Mouse (Mus musculus): ENCODE results near the gene Ulk3. TPM values are rescaled to one million over a fixed set of nuclear protein-coding genes. Genes with fewer than 3 reads are reported as not detected.

Ulk3 gene
- total and polyA plus RNA-seq, 3 experiments, result 2.6 to 11.4 (median 10.0) TPM

DNA sequence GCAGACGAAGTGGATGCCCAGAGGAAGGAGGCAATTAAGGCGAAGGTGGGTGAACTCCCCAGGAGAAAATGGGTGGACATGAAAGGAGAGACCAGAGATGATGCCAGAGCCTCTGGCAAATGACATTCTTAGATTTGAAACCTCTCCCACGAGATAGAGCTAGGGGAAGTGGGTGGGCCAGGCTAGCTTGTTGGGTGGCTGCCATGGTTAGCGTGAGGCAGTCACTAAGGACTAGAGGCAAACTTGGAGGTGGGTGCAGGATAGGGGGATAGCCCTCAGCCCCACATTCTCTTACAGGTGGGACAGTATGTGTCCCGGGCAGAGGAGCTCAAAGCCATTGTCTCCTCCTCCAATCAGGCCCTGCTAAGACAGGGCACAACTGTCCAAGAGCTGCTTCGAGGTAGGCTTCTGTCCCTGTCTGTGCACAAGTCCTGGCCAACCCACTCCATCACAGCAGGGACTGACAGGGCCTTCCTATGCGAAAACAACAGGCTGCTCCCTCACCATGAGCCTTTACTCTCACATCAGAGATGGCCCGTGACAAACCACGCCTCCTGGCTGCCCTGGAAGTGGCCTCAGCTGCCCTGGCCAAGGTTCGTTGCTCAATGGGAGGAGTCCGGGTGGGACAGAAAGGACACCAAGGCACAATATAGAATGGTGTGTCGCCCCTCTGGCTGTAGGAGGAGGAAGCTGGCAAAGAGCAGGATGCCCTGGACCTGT is 4.4 kb downstream of the Ulk3 start:
- dilution Hi-C loops (cut with MboI; ENCODE audit: extremely low pct_ligation_motif_present, extremely low pct_unique_long_range_greater_than_20kb, low sequenced_read_pairs), result no loop called here
- Histone ChIP-seq H3K4me3 (replicated peaks in 1 of 3; ENCODE audit: low read depth in 2 of 3, low read length in 2 of 3, poor library complexity in 1 of 3) (no peak overlapping the region), H3K27me3 (replicated peaks) (no peaks in the 10 kb centered on the region), H3K9me3 (replicated peaks; ENCODE audit: low read length) (no peaks in the 10 kb centered on the region), H3K27ac (ENCODE audit: insufficient read depth, low read depth) (no peak overlapping the region), H3K79me2 (replicated peaks; ENCODE audit: control insufficient read depth, extremely low read depth, insufficient read depth, poor library complexity, severe bottlenecking) (no peaks in the 10 kb centered on the region), H3K9ac (ENCODE audit: insufficient read depth, low read depth) (no peak overlapping the region), H3K4me2 (ENCODE audit: insufficient read depth, low read depth, poor library complexity, severe bottlenecking) (no peak overlapping the region), H3K36me3 (replicated peaks in 1 of 2; ENCODE audit: control insufficient read depth in 1 of 2, insufficient read depth in 1 of 2, low read length in 1 of 2) (peaks cover 34 to 65% of the 10 kb centered on the region in 2 experiments), H3K4me1 (ENCODE audit: control insufficient read depth in 1 of 2, insufficient read depth in 2 of 2) (peaks cover 0 to 20% of the 10 kb centered on the region in 2 experiments; a peak in 2 of 4 replicates)
- DNase-seq (ENCODE audit: extremely low read depth), result no peak
- TF ChIP-seq ZC3H11A (IDR thresholded peaks at IDR 0.05; ENCODE audit: low read depth, low read length), result no peak
- TF ChIP-seq CHD1 (IDR thresholded peaks at IDR 0.05; ENCODE audit: low read depth, low read length), result no peak
- no peak for TF ChIP-seq CTCF (conservative IDR thresholded peaks at IDR 0.05 in 1 of 2, IDR thresholded peaks at IDR 0.05 in 1 of 2; ENCODE audit: low read depth in 2 of 2, low read length in 2 of 2)
- TF ChIP-seq ZKSCAN1 (IDR thresholded peaks at IDR 0.05; ENCODE audit: borderline replicate concordance, low read depth, low read length), result no peak
- no peak for TF ChIP-seq KAT2A (IDR thresholded peaks at IDR 0.05; ENCODE audit: insufficient replicate concordance, low read length)
- no peak for TF ChIP-seq SMC3 (IDR thresholded peaks at IDR 0.05; ENCODE audit: low read depth, low read length)
- no peak for TF ChIP-seq CHD2 (IDR thresholded peaks at IDR 0.05; ENCODE audit: low read length)
- no peak for TF ChIP-seq IRF4 (IDR thresholded peaks at IDR 0.05; ENCODE audit: low read depth, low read length)
- in situ Hi-C loops (cut with MboI; ENCODE audit: low pct_ligation_motif_present, low pct_unique_long_range_greater_than_20kb, low sequenced_read_pairs), result loop anchor here (5.0 kb wide), 1 partner anchor 64 kb away; no protein-coding TSS in a partner anchor

DNA sequence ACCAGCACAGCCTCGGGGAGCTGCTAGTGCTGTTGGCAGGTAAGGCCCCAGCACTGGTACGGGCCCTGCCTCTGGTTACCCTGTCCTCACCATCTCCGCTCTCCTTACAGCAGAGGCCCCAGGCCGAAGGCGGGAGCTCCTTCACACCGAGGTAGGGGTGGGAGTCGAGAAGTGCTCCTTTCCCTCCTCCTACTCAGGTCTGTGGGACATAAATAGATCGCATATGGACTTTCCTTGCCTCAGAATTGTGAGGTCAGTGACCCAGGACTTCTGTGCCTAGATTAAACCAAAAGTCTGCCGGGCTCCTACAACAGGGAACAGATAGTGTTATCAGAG is 4.9 kb downstream of the Ulk3 start:
- peaks cover 34 to 63% of the 10 kb centered on the region in 2 experiments for H3K36me3 ChIP-seq (replicated peaks in 1 of 2; ENCODE audit: control insufficient read depth in 1 of 2, insufficient read depth in 1 of 2, low read length in 1 of 2)
- no peak overlapping the region for H3K27ac ChIP-seq (ENCODE audit: insufficient read depth, low read depth)
- dilution Hi-C loops (cut with MboI; ENCODE audit: extremely low pct_ligation_motif_present, extremely low pct_unique_long_range_greater_than_20kb, low sequenced_read_pairs), result no loop called here
- H3K4me1 ChIP-seq (ENCODE audit: control insufficient read depth in 1 of 2, insufficient read depth in 2 of 2), result peaks cover 0 to 15% of the 10 kb centered on the region in 2 experiments; a peak in 2 of 4 replicates
- H3K27me3 ChIP-seq (replicated peaks), result no peaks in the 10 kb centered on the region
- no peak overlapping the region for H3K4me3 ChIP-seq (replicated peaks in 1 of 3; ENCODE audit: low read depth in 2 of 3, low read length in 2 of 3, poor library complexity in 1 of 3)
- TF ChIP-seq MYC (IDR thresholded peaks at IDR 0.05; ENCODE audit: low read depth, low read length), result no peak
- no peak for TF ChIP-seq KAT2A (IDR thresholded peaks at IDR 0.05; ENCODE audit: insufficient replicate concordance, low read length)
- TF ChIP-seq NELFE (IDR thresholded peaks at IDR 0.05; ENCODE audit: low read depth, low read length), result no peak
- no peak for TF ChIP-seq RCOR1 (conservative IDR thresholded peaks at IDR 0.05; ENCODE audit: low read depth, low read length)
- no peak for TF ChIP-seq CHD2 (IDR thresholded peaks at IDR 0.05; ENCODE audit: low read length)
- TF ChIP-seq ZNF384 (IDR thresholded peaks at IDR 0.05; ENCODE audit: low read depth, low read length), result no peak
- H3K79me2 ChIP-seq (replicated peaks; ENCODE audit: control insufficient read depth, extremely low read depth, insufficient read depth, poor library complexity, severe bottlenecking), result no peaks in the 10 kb centered on the region
- DNase-seq (ENCODE audit: extremely low read depth), result no peak
- no peaks in the 10 kb centered on the region for H3K9me3 ChIP-seq (replicated peaks; ENCODE audit: low read length)
- no peak overlapping the region for H3K9ac ChIP-seq (ENCODE audit: insufficient read depth, low read depth)
- H3K4me2 ChIP-seq (ENCODE audit: insufficient read depth, low read depth, poor library complexity, severe bottlenecking), result no peak overlapping the region
- in situ Hi-C loops (cut with MboI; ENCODE audit: low pct_ligation_motif_present, low pct_unique_long_range_greater_than_20kb, low sequenced_read_pairs), result loop anchor here (5.0 kb wide), 1 partner anchor 63 kb away; no protein-coding TSS in a partner anchor

DNA sequence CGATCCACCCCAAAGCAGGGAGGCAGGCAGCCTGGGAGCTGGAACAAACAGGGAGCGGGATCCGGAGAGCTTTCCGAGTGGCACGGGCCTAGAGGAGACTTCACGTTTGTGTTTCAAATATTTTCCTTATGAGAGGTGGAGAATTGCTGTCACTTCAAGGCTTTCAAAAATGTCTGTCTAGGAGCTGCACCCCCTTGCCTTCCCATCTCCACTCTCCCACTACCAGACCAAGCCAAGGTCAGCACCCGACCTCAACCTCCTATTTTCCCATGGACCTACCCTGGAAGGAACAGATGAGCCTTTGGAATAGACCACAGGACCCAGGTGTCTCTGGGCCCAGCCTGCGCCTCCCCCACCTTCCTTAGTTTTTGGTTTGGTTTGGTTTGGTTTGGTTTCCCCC is 8.0 kb downstream of the Ulk3 start:
- H3K9me3 ChIP-seq (replicated peaks; ENCODE audit: low read length), result no peaks in the 10 kb centered on the region
- peaks cover 6 to 10% of the 10 kb centered on the region in 2 experiments for H3K4me1 ChIP-seq (ENCODE audit: control insufficient read depth in 1 of 2, insufficient read depth in 2 of 2)
- H3K4me2 ChIP-seq (ENCODE audit: insufficient read depth, low read depth, poor library complexity, severe bottlenecking), result no peak overlapping the region
- H3K4me3 ChIP-seq (replicated peaks in 1 of 3; ENCODE audit: low read depth in 2 of 3, low read length in 2 of 3, poor library complexity in 1 of 3), result no peak overlapping the region
- no peaks in the 10 kb centered on the region for H3K27me3 ChIP-seq (replicated peaks)
- dilution Hi-C loops (cut with MboI; ENCODE audit: extremely low pct_ligation_motif_present, extremely low pct_unique_long_range_greater_than_20kb, low sequenced_read_pairs), result no loop called here
- no peak overlapping the region for H3K9ac ChIP-seq (ENCODE audit: insufficient read depth, low read depth)
- no peak overlapping the region for H3K27ac ChIP-seq (ENCODE audit: insufficient read depth, low read depth)
- in situ Hi-C loops (cut with MboI; ENCODE audit: low pct_ligation_motif_present, low pct_unique_long_range_greater_than_20kb, low sequenced_read_pairs), result no loop called here
- peaks cover 32 to 51% of the 10 kb centered on the region in 2 experiments for H3K36me3 ChIP-seq (replicated peaks in 1 of 2; ENCODE audit: control insufficient read depth in 1 of 2, insufficient read depth in 1 of 2, low read length in 1 of 2)
- DNase-seq (ENCODE audit: extremely low read depth), result no peak
- no peaks in the 10 kb centered on the region for H3K79me2 ChIP-seq (replicated peaks; ENCODE audit: control insufficient read depth, extremely low read depth, insufficient read depth, poor library complexity, severe bottlenecking)
- TF ChIP-seq MEF2A (IDR thresholded peaks at IDR 0.05; ENCODE audit: borderline replicate concordance, low read depth, low read length) (no peak), MAFK (IDR thresholded peaks at IDR 0.05; ENCODE audit: insufficient replicate concordance, low read length) (no peak), CTCF (conservative IDR thresholded peaks at IDR 0.05 in 1 of 2, IDR thresholded peaks at IDR 0.05 in 1 of 2; ENCODE audit: low read depth in 2 of 2, low read length in 2 of 2) (no peak), ZNF384 (IDR thresholded peaks at IDR 0.05; ENCODE audit: low read depth, low read length) (no peak), RCOR1 (conservative IDR thresholded peaks at IDR 0.05; ENCODE audit: low read depth, low read length) (no peak), ZMIZ1 (IDR thresholded peaks at IDR 0.05; ENCODE audit: low read depth, low read length) (no peak), POLR2AphosphoS2 (IDR thresholded peaks at IDR 0.05; ENCODE audit: low read depth, low read length) (no peak), UBTF (IDR thresholded peaks at IDR 0.05; ENCODE audit: low read depth, low read length) (no peak), TCF12 (IDR thresholded peaks at IDR 0.05; ENCODE audit: low read depth, low read length) (no peak), USF2 (conservative IDR thresholded peaks at IDR 0.05; ENCODE audit: low read depth, low read length) (no peak), ETS1 (conservative IDR thresholded peaks at IDR 0.05; ENCODE audit: low read depth, low read length) (no peak), NRF1 (IDR thresholded peaks at IDR 0.05; ENCODE audit: low read depth, low read length) (no peak), CHD1 (IDR thresholded peaks at IDR 0.05; ENCODE audit: low read depth, low read length) (no peak), USF1 (IDR thresholded peaks at IDR 0.05; ENCODE audit: low read depth, low read length) (no peak), JUND (conservative IDR thresholded peaks at IDR 0.05; ENCODE audit: low read depth, low read length) (no peak), HCFC1 (IDR thresholded peaks at IDR 0.05; ENCODE audit: low read depth, low read length) (no peak)

Data from CH12.LX (cell line).